Mouse (Mus musculus) thymus, adult 2 months (tissue): ENCODE results near the gene Gpx1. TPM values are rescaled to one million over a fixed set of nuclear protein-coding genes. Genes with fewer than 3 reads are reported as not detected.
"Not testable (repeated sequence)": the region's sequence is repeated elsewhere in the genome, so short reads cannot be mapped to it uniquely, and the experiment has no call there.

Source experiments
- DNase-seq: peaks from one replicate; pipeline ENCODE4 v3.0.0; 2021
- H3K27ac ChIP-seq: fragments of 200-500 bp; 2 replicates; pipeline ENCODE4 v1.5.1; 2012; ENCODE audit warnings: low read length, control low read depth; ENCODE audit not compliant: control insufficient read depth, insufficient read depth
- H3K27me3 ChIP-seq: fragments of 200-500 bp; 2 replicates; pipeline ENCODE4 v1.6.1; 2012; ENCODE audit warnings: mild to moderate bottlenecking, low read length, moderate library complexity, mixed read lengths; ENCODE audit not compliant: control insufficient read depth, insufficient read depth
- H3K36me3 ChIP-seq: fragments of 200-500 bp; 2 replicates; pipeline ENCODE4 v1.6.1; 2012; ENCODE audit warnings: mild to moderate bottlenecking, low read length, moderate library complexity; ENCODE audit not compliant: control insufficient read depth, insufficient read depth
- H3K4me1 ChIP-seq: fragments of 200-500 bp; replicated peaks from 2 replicates; pipeline ENCODE4 v1.6.1; 2012; ENCODE audit warnings: low read length; ENCODE audit not compliant: control insufficient read depth, insufficient read depth
- H3K4me3 ChIP-seq: fragments of 200-500 bp; 2 replicates; pipeline ENCODE4 v1.5.1; 2012; ENCODE audit warnings: mild to moderate bottlenecking, low read length, control low read depth, moderate library complexity; ENCODE audit not compliant: control insufficient read depth, insufficient read depth
- CTCF ChIP-seq: fragments of 200-500 bp; IDR thresholded peaks from 2 replicates; pipeline ENCODE4 v1.5.1; 2012; ENCODE audit warnings: mild to moderate bottlenecking, control low read depth, low read length, moderate library complexity, borderline replicate concordance; ENCODE audit not compliant: control insufficient read depth, poor library complexity, insufficient read depth; ENCODE audit errors: extremely low read depth
- POLR2A ChIP-seq: fragments of 200-500 bp; IDR thresholded peaks from 2 replicates; pipeline ENCODE4 v1.6.1; 2012; ENCODE audit warnings: mild to moderate bottlenecking, low read length, control low read depth, moderate library complexity; ENCODE audit not compliant: control insufficient read depth, poor library complexity, insufficient read depth; ENCODE audit errors: extremely low read depth
- WGBS: fragments of 180-500 bp; shearing (Covaris S2); methylation state at CpG from one replicate; pipeline ENCODE4 v1.1.7; 2018; 5-methylcytosine and 5-hydroxymethylcytosine counted together
- polyA plus RNA-seq: library from polyadenylated mRNA; depleted of rRNA; stranded (reverse); fragments of >200 nt; gene quantifications from 2 replicates; pipeline ENCODE4 v1.2.3, GENCODE M21; 2012

The Gpx1 gene
- polyA plus RNA-seq, 1 experiment, result 899 TPM

- no peak overlapping the region for H3K4me3 ChIP-seq
- H3K36me3 ChIP-seq, result no peaks in the 10 kb centered on the region; the same call in 1 of the 2 replicates
- DNase-seq, result no peak
- H3K4me1 ChIP-seq, result peaks cover 9% of the 10 kb centered on the region
- no peak for TF ChIP-seq CTCF
- no peak for TF ChIP-seq POLR2A
- H3K27me3 ChIP-seq, result no peaks in the 10 kb centered on the region
- 61% methylated on average over 2 of the region's 2 CpGs for WGBS
- H3K27ac ChIP-seq, result no peak overlapping the region
These were observed 30.6 kb upstream of the Gpx1 start for GRCm38 (mm10) chr9:108308141-108308540.

- Histone ChIP-seq H3K27ac (no peak overlapping the region), H3K36me3 (peaks cover 28% of the 10 kb centered on the region), H3K4me1 (no peaks in the 10 kb centered on the region), H3K27me3 (no peaks in the 10 kb centered on the region), H3K4me3 (no peak overlapping the region)
- no peak for DNase-seq
- TF ChIP-seq POLR2A (no peak), CTCF (no peak)
- WGBS, result 97% methylated on average over 3 of the region's 3 CpGs
These were observed 21.1 kb upstream of the Gpx1 start for GRCm38 (mm10) chr9:108317572-108317971.

DNA sequence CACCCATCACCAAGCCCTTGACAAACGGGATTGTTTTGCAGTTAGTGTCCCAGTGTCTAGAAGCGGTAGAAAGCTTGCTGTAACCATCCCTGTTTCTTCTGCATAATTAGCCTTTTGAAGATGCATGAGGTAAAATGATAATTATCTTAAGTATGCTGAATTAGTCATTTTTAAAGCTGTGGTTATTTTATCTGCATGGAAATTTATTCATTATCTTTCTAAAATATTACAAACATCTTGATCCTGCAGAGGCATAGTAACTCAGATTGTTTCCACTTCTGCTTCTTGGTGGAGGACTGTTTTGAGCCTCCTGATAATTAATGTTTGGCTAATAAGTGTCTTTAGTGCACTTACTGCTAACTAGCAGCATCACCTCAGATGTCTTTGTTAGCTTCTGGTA is 20.2 kb upstream of the Gpx1 start:
- TF ChIP-seq CTCF (no peak), POLR2A (no peak)
- Histone ChIP-seq H3K27ac (no peak overlapping the region), H3K36me3 (peaks cover 28% of the 10 kb centered on the region), H3K27me3 (no peaks in the 10 kb centered on the region), H3K4me1 (no peaks in the 10 kb centered on the region), H3K4me3 (no peak overlapping the region)
- DNase-seq, result no peak
- 92% methylated on average over 2 of the region's 2 CpGs for whole genome bisulfite sequencing

GRCm38 (mm10) chr9:108322054-108322453 is 16.6 kb upstream of the Gpx1 start:
- H3K36me3 ChIP-seq, result peaks cover 35% of the 10 kb centered on the region
- 91% methylated on average over 7 of the region's 7 CpGs for WGBS
- DNase-seq, H3K27me3 ChIP-seq, H3K27ac ChIP-seq, H3K4me1 ChIP-seq, H3K4me3 ChIP-seq: not testable (repeated sequence)

DNA sequence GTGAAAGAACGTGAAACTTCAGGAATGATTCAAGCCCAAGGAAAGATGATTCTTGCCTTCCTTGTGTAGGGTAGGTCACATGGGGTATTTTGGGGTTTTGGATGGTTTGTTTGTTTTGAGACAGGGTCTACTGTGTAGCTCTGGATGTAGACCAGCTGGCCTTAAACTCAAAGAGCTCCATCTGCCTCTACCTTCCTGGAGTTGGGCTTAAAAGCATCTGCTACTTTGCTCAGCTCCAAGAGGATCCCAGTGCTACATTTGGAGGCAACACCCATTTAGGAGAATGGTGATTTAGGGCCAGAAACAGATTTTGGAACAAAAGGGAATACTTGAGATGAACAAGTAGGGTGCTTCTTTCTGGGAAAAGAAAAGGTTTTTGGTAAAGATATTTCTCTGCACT is 13.9 kb upstream of the Gpx1 start:
- H3K27ac ChIP-seq, result no peak overlapping the region
- WGBS, result 98% methylated on average over 1 of the region's 1 CpGs
- TF ChIP-seq POLR2A, result no peak
- TF ChIP-seq CTCF, result no peak
- H3K36me3 ChIP-seq, result peaks cover 56% of the 10 kb centered on the region
- H3K4me1 ChIP-seq, result no peaks in the 10 kb centered on the region
- no peak for DNase-seq
- no peak overlapping the region for H3K4me3 ChIP-seq
- H3K27me3 ChIP-seq, result no peaks in the 10 kb centered on the region

- Histone ChIP-seq H3K4me1 (no peaks in the 10 kb centered on the region), H3K27me3 (no peaks in the 10 kb centered on the region), H3K27ac (no peak overlapping the region), H3K36me3 (peaks cover 61% of the 10 kb centered on the region), H3K4me3 (no peak overlapping the region)
- WGBS, result 97% methylated on average over 2 of the region's 2 CpGs
- no peak for DNase-seq
- TF ChIP-seq CTCF (no peak), POLR2A (no peak)
These were observed 12.9 kb upstream of the Gpx1 start for GRCm38 (mm10) chr9:108325811-108326210.

GRCm38 (mm10) chr9:108337848-108338550 is 704 bp upstream of the Gpx1 start:
- H3K4me1 ChIP-seq, result peaks cover 24% of the 10 kb centered on the region
- peaks cover 27% of the 10 kb centered on the region for H3K36me3 ChIP-seq
- no peaks in the 10 kb centered on the region for H3K27me3 ChIP-seq
- TF ChIP-seq POLR2A, result no peak
- H3K27ac ChIP-seq, result peak overlapping the region; percentile 75; the same call in 1 of the 2 replicates
- no peak for DNase-seq
- WGBS, result 77% methylated on average over 10 of the region's 10 CpGs
- H3K4me3 ChIP-seq, result no peak overlapping the region
